Mouse (Mus musculus) common myeloid progenitor, adult 5-6 weeks (primary cell): Measurements from ENCODE around the gene Tubd1. TPM values are rescaled to one million over a fixed set of nuclear protein-coding genes. Genes with fewer than 3 reads are reported as not detected.
A peak's percentile ranks its signal among the peaks of the same experiment; 100 is the strongest.

Experiments used
- ATAC-seq: replicated peaks from 2 replicates; pipeline ENCODE4 v1.8.0; 2016; ENCODE audit warnings: low read depth, mild to moderate bottlenecking, moderate TSS enrichment, inconsistent platforms; ENCODE audit not compliant: poor library complexity, severe bottlenecking
- total RNA-seq: library from RNA; stranded (forward); fragments of 200-1000, 187-1606 nt; gene quantifications from 2 replicates; pipeline ENCODE4 v1.2.3, GENCODE M21; 2017

Tubd1 gene
- total RNA-seq, 1 experiment from 2014 or later, result 12.1 TPM

- no peak for ATAC-seq
Observed at GRCm38 (mm10) chr11:86553525-86553924, 8.7 kb downstream of the Tubd1 start.

GRCm38 (mm10) chr11:86558258-86558657 lies 13.5 kb downstream of the Tubd1 start:
- no peak for ATAC-seq

GRCm38 (mm10) chr11:86568425-86568824 lies 23.6 kb downstream of the Tubd1 start:
- peak; percentile 72 for ATAC-seq

- ATAC-seq, result no peak
Observed at GRCm38 (mm10) chr11:86570261-86570746, 25.5 kb downstream of the Tubd1 start.

- no peak for ATAC-seq
Observed at GRCm38 (mm10) chr11:86571047-86571855, 26.5 kb downstream of the Tubd1 start.

GRCm38 (mm10) chr11:86571871-86572270 lies 27.1 kb downstream of the Tubd1 start:
- no peak for ATAC-seq

- ATAC-seq, result no peak
Observed at GRCm38 (mm10) chr11:86572623-86573022, 27.8 kb downstream of the Tubd1 start.

GRCm38 (mm10) chr11:86573646-86574231 lies 28.9 kb downstream of the Tubd1 start:
- no peak for ATAC-seq

- ATAC-seq, result no peak
Observed at GRCm38 (mm10) chr11:86574408-86574807, 29.6 kb downstream of the Tubd1 start.

- no peak for ATAC-seq
Observed at GRCm38 (mm10) chr11:86575632-86576378, 31.0 kb downstream of the Tubd1 start.

- ATAC-seq, result peak; percentile 48
Observed at GRCm38 (mm10) chr11:86577231-86577630, 32.4 kb downstream of the Tubd1 start.

- no peak for ATAC-seq
Observed at GRCm38 (mm10) chr11:86578106-86578808, 33.5 kb downstream of the Tubd1 start.

GRCm38 (mm10) chr11:86578809-86579730 lies 34.3 kb downstream of the Tubd1 start:
- ATAC-seq, result 0 out of 2 replicates have a peak, but pooled peaks have one; percentile 4

GRCm38 (mm10) chr11:86579731-86580318 lies 35.0 kb downstream of the Tubd1 start:
- no peak for ATAC-seq

- no peak for ATAC-seq
Observed at GRCm38 (mm10) chr11:86580319-86581113, 35.7 kb downstream of the Tubd1 start.

- ATAC-seq, result peak; percentile 54
Observed at GRCm38 (mm10) chr11:86581250-86581753, 36.5 kb downstream of the Tubd1 start.

- ATAC-seq, result no peak
Observed at GRCm38 (mm10) chr11:86581943-86582542, 37.3 kb downstream of the Tubd1 start.
